Comparison of ENCODE assay signal across 1 mouse cellular context in the genomic region with DNA sequence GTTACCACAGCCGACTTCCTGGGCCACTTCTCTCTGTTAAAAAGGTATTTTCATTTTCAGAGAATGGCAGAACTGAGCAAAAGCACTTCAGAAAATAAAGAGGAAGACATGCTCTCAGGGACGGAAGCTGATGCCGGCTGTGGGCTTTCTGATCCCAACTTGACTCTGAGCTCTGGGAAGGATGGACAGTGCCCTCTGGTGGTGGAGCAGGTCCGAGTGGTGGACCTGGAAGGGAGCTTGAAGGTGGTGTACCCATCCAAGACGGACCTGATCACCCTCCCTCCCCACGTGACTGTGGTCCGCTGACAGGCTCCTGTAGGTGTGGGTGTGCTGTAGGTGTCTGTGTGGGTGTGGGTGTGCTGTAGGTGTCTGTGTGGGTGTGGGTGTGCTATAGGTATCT.
TF ChIP-seq lines count a peak whose summit lies in the region.

No protein-coding gene starts in this region.

TF ChIP-seq in ES-E14, 5 proteins besides CTCF, POLR2A, EP300 and RAD21:
- TF ChIP-seq MAFK (IDR thresholded peaks at IDR 0.05; ENCODE audit: insufficient read depth, low read depth, low read length) = no peak
- no peak for TF ChIP-seq CHD2 (IDR thresholded peaks at IDR 0.05; ENCODE audit: low read depth, low read length)
- TF ChIP-seq HCFC1 (IDR thresholded peaks at IDR 0.05; ENCODE audit: borderline replicate concordance, insufficient read depth, low read length) = no peak
- no peak for TF ChIP-seq ZNF384 (IDR thresholded peaks at IDR 0.05; ENCODE audit: low read depth, low read length)
- TF ChIP-seq ZC3H11A (IDR thresholded peaks at IDR 0.05; ENCODE audit: borderline replicate concordance, low read depth, low read length) = no peak
